In the genomic region with DNA sequence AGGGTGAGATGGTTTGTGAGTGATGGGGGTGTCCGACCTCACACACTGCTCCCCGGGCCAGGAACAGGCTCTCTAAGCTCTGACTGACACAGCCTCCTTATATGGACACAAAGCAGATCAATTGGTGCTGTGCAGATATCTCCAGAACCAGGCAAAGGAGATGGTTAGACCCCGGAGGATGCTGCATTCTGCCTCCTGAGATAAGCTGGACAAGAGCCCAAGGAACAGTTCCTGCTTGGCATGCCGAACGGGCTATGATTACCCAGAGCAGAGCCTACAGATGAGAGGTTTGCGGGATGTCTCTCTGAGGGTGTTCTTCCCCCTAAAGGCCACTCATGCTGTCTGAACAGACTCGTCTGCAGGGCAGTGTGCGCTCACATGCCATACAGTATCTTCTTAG, we compare ENCODE assay signal across 16 mouse cellular contexts. TPM values are rescaled to one million over a fixed set of nuclear protein-coding genes. Genes with fewer than 3 reads are reported as not detected.
A peak's percentile ranks its signal among the peaks of the same experiment; 100 is the strongest.
DNase-seq lines count a peak whose midpoint lies in the region; ATAC-seq lines count a peak whose summit lies in the region.
"Had no signal": no experiment of that assay in that cellular context is flagged by ENCODE, and none has a peak within 500 bp of the region (broad histone marks: within the 10 kb centered on the region; RNA-seq: fewer than 3 reads in every experiment).

No protein-coding gene starts in this region.

- H3K4me3 ChIP-seq in kidney, embryonic 15.5 days (replicated peaks), result no peak overlapping the region
- no peak overlapping the region for H3K4me3 ChIP-seq in brown adipose tissue, adult 24 weeks (ENCODE audit: insufficient read depth, low read depth, low read length)
- no peak overlapping the region for H3K4me3 ChIP-seq in forebrain, embryonic 11.5 days (ENCODE audit: low read depth, low read length)
- no peak overlapping the region for H3K4me3 ChIP-seq in forebrain, embryonic 10.5 days
- H3K4me3 ChIP-seq: hindbrain, embryonic 15.5 days; limb, embryonic 12.5 days; neural tube, embryonic 13.5 days had no signal

- peak overlapping the region; percentile 90 for H3K27ac ChIP-seq in kidney, embryonic 15.5 days
- peak overlapping the region; percentile 49 for H3K27ac ChIP-seq in brown adipose tissue, adult 24 weeks (replicated peaks; ENCODE audit: low read depth, low read length)
- H3K27ac ChIP-seq in forebrain, embryonic 11.5 days (ENCODE audit: low read depth, low read length), result no peak overlapping the region
- no peak overlapping the region; the same call in 1 of the 2 replicates for H3K27ac ChIP-seq in forebrain, embryonic 10.5 days
- H3K27ac ChIP-seq: hindbrain, embryonic 15.5 days; neural tube, embryonic 13.5 days had no signal

- H3K27me3 ChIP-seq in kidney, embryonic 15.5 days, result no peaks in the 10 kb centered on the region
- no peaks in the 10 kb centered on the region for H3K27me3 ChIP-seq in forebrain, embryonic 11.5 days (ENCODE audit: control insufficient read depth, insufficient read depth, low read length)
- H3K27me3 ChIP-seq in forebrain, embryonic 10.5 days (ENCODE audit: poor library complexity, severe bottlenecking), result no peaks in the 10 kb centered on the region
- H3K27me3 ChIP-seq: hindbrain, embryonic 15.5 days; limb, embryonic 12.5 days; neural tube, embryonic 13.5 days; Patski had no signal

- H3K4me2 ChIP-seq in kidney, embryonic 15.5 days, result no peak overlapping the region
- no peak overlapping the region for H3K4me2 ChIP-seq in forebrain, embryonic 11.5 days (ENCODE audit: low read depth, low read length, severe bottlenecking)
- H3K4me2 ChIP-seq: hindbrain, embryonic 15.5 days; limb, embryonic 12.5 days; neural tube, embryonic 13.5 days had no signal

- no peak for ATAC-seq in kidney, embryonic 15.5 days (replicated peaks; ENCODE audit: low FRiP score)
- ATAC-seq in megakaryocyte-erythroid progenitor cell, adult 5-6 weeks (replicated peaks; ENCODE audit: low FRiP score, low TSS enrichment, poor library complexity, severe bottlenecking), result peak; percentile 77
- ATAC-seq in forebrain, embryonic 11.5 days (replicated peaks; ENCODE audit: low FRiP score), result no peak
- ATAC-seq: Patski had no signal

- H3K9me3 ChIP-seq in kidney, embryonic 15.5 days (replicated peaks), result no peaks in the 10 kb centered on the region
- H3K9me3 ChIP-seq in forebrain, embryonic 11.5 days (ENCODE audit: control insufficient read depth, low read length), result no peaks in the 10 kb centered on the region
- H3K9me3 ChIP-seq in forebrain, embryonic 10.5 days, result no peaks in the 10 kb centered on the region
- H3K9me3 ChIP-seq: hindbrain, embryonic 15.5 days; limb, embryonic 12.5 days; neural tube, embryonic 13.5 days had no signal

- 77% methylated on average over 8 of the region's 8 CpGs for WGBS in kidney, embryonic 15.5 days
- 90% methylated on average over 8 of the region's 8 CpGs for WGBS in forebrain, embryonic 11.5 days
- WGBS in forebrain, embryonic 10.5 days, result 92% methylated on average over 8 of the region's 8 CpGs

- H3K36me3 ChIP-seq in kidney, embryonic 15.5 days, result peaks cover 23% of the 10 kb centered on the region
- H3K36me3 ChIP-seq in forebrain, embryonic 11.5 days (ENCODE audit: control insufficient read depth, insufficient read depth, low read length), result no peaks in the 10 kb centered on the region
- peaks cover 21% of the 10 kb centered on the region for H3K36me3 ChIP-seq in forebrain, embryonic 10.5 days (replicated peaks)
- H3K36me3 ChIP-seq: hindbrain, embryonic 15.5 days; limb, embryonic 12.5 days; neural tube, embryonic 13.5 days had no signal

- DNase-seq in heart, adult 11 months, result peak; percentile 90
- no peak for DNase-seq in heart, postnatal 36 days
- no peak for DNase-seq in kidney, adult 11 months
- no peak for DNase-seq in forebrain, embryonic 11.5 days (ENCODE audit: low spot score)
- no peak for DNase-seq in forebrain, embryonic 10.5 days (ENCODE audit: extremely low spot score, low spot score)
- DNase-seq: cerebellum, postnatal 25 days; gastrocnemius, postnatal 10 days; kidney, adult 9 months; thymus, postnatal 4 days had no signal

- no peak overlapping the region for H3K9ac ChIP-seq in kidney, embryonic 15.5 days
- H3K9ac ChIP-seq in forebrain, embryonic 11.5 days (ENCODE audit: low read length), result no peak overlapping the region
- H3K9ac ChIP-seq: hindbrain, embryonic 15.5 days; limb, embryonic 12.5 days; neural tube, embryonic 13.5 days had no signal

- peaks cover 56% of the 10 kb centered on the region for H3K4me1 ChIP-seq in kidney, embryonic 15.5 days
- H3K4me1 ChIP-seq in brown adipose tissue, adult 24 weeks (ENCODE audit: control insufficient read depth, insufficient read depth, insufficient read length, low read length), result peaks cover 22% of the 10 kb centered on the region
- peaks cover 5% of the 10 kb centered on the region; the same call in 1 of the 2 replicates for H3K4me1 ChIP-seq in forebrain, embryonic 11.5 days (replicated peaks; ENCODE audit: control insufficient read depth, insufficient read depth, low read length)
- peaks cover 33% of the 10 kb centered on the region for H3K4me1 ChIP-seq in forebrain, embryonic 10.5 days

- intact Hi-C loops in heart, postnatal 36 days (cut with DNase I), result no loop called here

RNA-seq across cellular contexts. Expression of gene Col4a1, which starts 44.1 kb away (rescaled TPM):
- 100 to 1,000 TPM; 371 to 526 TPM for total RNA-seq in heart, postnatal 36 days (2021)
- 297 and 335 TPM in 2 replicates for polyA plus RNA-seq in kidney, embryonic 15.5 days (2015; fragmentation: Nextera tagmentation; extraction: Ambion mirVana)
- polyA plus RNA-seq in brown adipose tissue, adult 24 weeks (2012; ENCODE audit: insufficient read depth, insufficient read length, missing spikeins), result 142 and 186 TPM in 2 replicates
- total RNA-seq in megakaryocyte-erythroid progenitor cell, adult 5-6 weeks (2014; fragmentation: Nextera tagmentation), result not detected in 2 replicates
- total RNA-seq in megakaryocyte-erythroid progenitor cell, adult 5-6 weeks (2017), result 0.34 TPM in 1 of 2 replicates, not detected in the other
- polyA plus RNA-seq in forebrain, embryonic 11.5 days (2014; fragmentation: Nextera tagmentation; extraction: Ambion mirVana), result 118 and 130 TPM in 2 replicates
- polyA plus RNA-seq in forebrain, embryonic 10.5 days (2016; fragmentation: Nextera tagmentation; extraction: Ambion mirVana), result 123 and 129 TPM in 2 replicates

RNA-seq across cellular contexts. Expression of gene Col4a2, which starts 44.2 kb away (rescaled TPM):
- total RNA-seq in heart, postnatal 36 days (2021), result 100 to 1,000 TPM; 228 to 282 TPM
- 108 and 116 TPM in 2 replicates for polyA plus RNA-seq in kidney, embryonic 15.5 days (2015; fragmentation: Nextera tagmentation; extraction: Ambion mirVana)
- polyA plus RNA-seq in brown adipose tissue, adult 24 weeks (2012; ENCODE audit: insufficient read depth, insufficient read length, missing spikeins), result 51.1 and 77.2 TPM in 2 replicates
- total RNA-seq in megakaryocyte-erythroid progenitor cell, adult 5-6 weeks (2014; fragmentation: Nextera tagmentation), result 0.20 and 0.35 TPM in 2 replicates
- total RNA-seq in megakaryocyte-erythroid progenitor cell, adult 5-6 weeks (2017), result 0.56 and 0.57 TPM in 2 replicates
- 40.4 and 45.4 TPM in 2 replicates for polyA plus RNA-seq in forebrain, embryonic 11.5 days (2014; fragmentation: Nextera tagmentation; extraction: Ambion mirVana)
- polyA plus RNA-seq in forebrain, embryonic 10.5 days (2016; fragmentation: Nextera tagmentation; extraction: Ambion mirVana), result 47.1 and 49.4 TPM in 2 replicates

Comparison
In these comparisons a context has a peak if more than half of its experiments do, and no peak if none do; other contexts are left out.
1. H3K27ac ChIP-seq: peak in kidney, embryonic 15.5 days (single experiment) and brown adipose tissue, adult 24 weeks (single experiment); none in forebrain, embryonic 11.5 days (single experiment) and forebrain, embryonic 10.5 days (single experiment).